In genomic region chr3:96564633-96565032, GRCm38 (mm10) we compare ENCODE assay signal across 8 mouse cellular contexts. TPM values are rescaled to one million over a fixed set of nuclear protein-coding genes. Genes with fewer than 3 reads are reported as not detected.
DNase-seq lines count a peak whose midpoint lies in the region; ATAC-seq and TF ChIP-seq lines count a peak whose summit lies in the region.

No protein-coding gene starts in this region.

- ATAC-seq in granulocyte monocyte progenitor cell, adult 5-6 weeks (replicated peaks; ENCODE audit: poor library complexity, severe bottlenecking) = peak; percentile 93
- ATAC-seq in megakaryocyte progenitor cell, adult 5-6 weeks (replicated peaks; ENCODE audit: poor library complexity) = peak; percentile 84

- no peak overlapping the region for H3K4me3 ChIP-seq in left cerebral cortex, adult 2 months

- peak overlapping the region; percentile 60 for H3K27ac ChIP-seq in left cerebral cortex, adult 2 months

- DNase-seq in left cerebral cortex, adult 2 months (ENCODE audit: extremely low spot score in 1 of 2, low spot score in 2 of 2) = no peak
- DNase-seq in left cerebral cortex, adult 9 months (ENCODE audit: low spot score in 2 of 2) = no peak
- DNase-seq in kidney, postnatal 36 days = peak; percentile 62 to 75
- no peak for DNase-seq in urinary bladder, postnatal 14 days (ENCODE audit: low spot score)
- no peak for DNase-seq in cerebellum, postnatal 14 days
- no peak for DNase-seq in testis, postnatal 10 days (ENCODE audit: low spot score)

- intact Hi-C loops in left cerebral cortex, adult 2 months (cut with DNase I) = no loop called here

- no peak for TF ChIP-seq CTCF in left cerebral cortex, adult 2 months (IDR thresholded peaks at IDR 0.05)

RNA-seq across cellular contexts. Expression of gene Txnip, which starts 6.9 kb away (rescaled TPM):
- total RNA-seq in left cerebral cortex, adult 2 months (2021) = 10 to 100 TPM; 22.4 to 28.2 TPM
- 80.1 and 110 TPM in 2 replicates for total RNA-seq in granulocyte monocyte progenitor cell, adult 5-6 weeks (2014; fragmentation: Nextera tagmentation)
- 79.0 and 80.5 TPM in 2 replicates for total RNA-seq in granulocyte monocyte progenitor cell, adult 5-6 weeks (2017)
- total RNA-seq in megakaryocyte progenitor cell, adult 5-6 weeks (2015) = 103 and 139 TPM in 2 replicates
- 94.6 and 128 TPM in 2 replicates for total RNA-seq in megakaryocyte progenitor cell, adult 5-6 weeks (2017)

RNA-seq across cellular contexts. Expression of gene Gm16253, which starts 12.2 kb away (rescaled TPM):
- not detected for total RNA-seq in left cerebral cortex, adult 2 months (2021)
- not detected in 2 replicates for total RNA-seq in granulocyte monocyte progenitor cell, adult 5-6 weeks (2014; fragmentation: Nextera tagmentation)
- not detected in 2 replicates for total RNA-seq in granulocyte monocyte progenitor cell, adult 5-6 weeks (2017)
- not detected in 2 replicates for total RNA-seq in megakaryocyte progenitor cell, adult 5-6 weeks (2015)
- total RNA-seq in megakaryocyte progenitor cell, adult 5-6 weeks (2017) = not detected in 2 replicates

RNA-seq across cellular contexts. Expression of gene Polr3gl, which starts 29.3 kb away (rescaled TPM):
- total RNA-seq in left cerebral cortex, adult 2 months (2021) = 10 to 100 TPM; 26.6 to 28.1 TPM
- total RNA-seq in granulocyte monocyte progenitor cell, adult 5-6 weeks (2014; fragmentation: Nextera tagmentation) = 15.6 and 43.7 TPM in 2 replicates
- 50.5 and 57.8 TPM in 2 replicates for total RNA-seq in granulocyte monocyte progenitor cell, adult 5-6 weeks (2017)
- total RNA-seq in megakaryocyte progenitor cell, adult 5-6 weeks (2015) = 27.0 and 30.4 TPM in 2 replicates
- 50.7 and 59.5 TPM in 2 replicates for total RNA-seq in megakaryocyte progenitor cell, adult 5-6 weeks (2017)

RNA-seq across cellular contexts. Expression of gene Ankrd34a, which starts 31.8 kb away (rescaled TPM):
- 10 to 100 TPM; 66.8 to 70.3 TPM for total RNA-seq in left cerebral cortex, adult 2 months (2021)
- total RNA-seq in granulocyte monocyte progenitor cell, adult 5-6 weeks (2014; fragmentation: Nextera tagmentation) = not detected in 2 replicates
- total RNA-seq in granulocyte monocyte progenitor cell, adult 5-6 weeks (2017) = not detected in 2 replicates
- total RNA-seq in megakaryocyte progenitor cell, adult 5-6 weeks (2015) = not detected in 2 replicates
- not detected in 2 replicates for total RNA-seq in megakaryocyte progenitor cell, adult 5-6 weeks (2017)

RNA-seq across cellular contexts. Expression of gene Lix1l, which starts 36.3 kb away (rescaled TPM):
- total RNA-seq in left cerebral cortex, adult 2 months (2021) = 10 to 100 TPM; 18.6 to 21.5 TPM
- 2.2 and 2.3 TPM in 2 replicates for total RNA-seq in granulocyte monocyte progenitor cell, adult 5-6 weeks (2014; fragmentation: Nextera tagmentation)
- total RNA-seq in granulocyte monocyte progenitor cell, adult 5-6 weeks (2017) = 1.7 and 2.1 TPM in 2 replicates
- 0.89 and 3.0 TPM in 2 replicates for total RNA-seq in megakaryocyte progenitor cell, adult 5-6 weeks (2015)
- total RNA-seq in megakaryocyte progenitor cell, adult 5-6 weeks (2017) = 0.83 and 2.3 TPM in 2 replicates

Comparison
In these comparisons a context has a peak if more than half of its experiments do, and no peak if none do; other contexts are left out.
1. DNase-seq: peak in kidney, postnatal 36 days (2 of 2); none in left cerebral cortex, adult 2 months (0 of 2), left cerebral cortex, adult 9 months (0 of 2), urinary bladder, postnatal 14 days (single experiment), cerebellum, postnatal 14 days (0 of 2) and testis, postnatal 10 days (single experiment).